Mouse (Mus musculus) MN1 (cell line): Measurements from ENCODE around the gene Kcna7.

ENCODE experiments used
- DNase-seq: peaks from one replicate; pipeline ENCODE4 v3.0.0-alpha.2; 2016; ENCODE audit warnings: low spot score

The Kcna7 gene

DNA sequence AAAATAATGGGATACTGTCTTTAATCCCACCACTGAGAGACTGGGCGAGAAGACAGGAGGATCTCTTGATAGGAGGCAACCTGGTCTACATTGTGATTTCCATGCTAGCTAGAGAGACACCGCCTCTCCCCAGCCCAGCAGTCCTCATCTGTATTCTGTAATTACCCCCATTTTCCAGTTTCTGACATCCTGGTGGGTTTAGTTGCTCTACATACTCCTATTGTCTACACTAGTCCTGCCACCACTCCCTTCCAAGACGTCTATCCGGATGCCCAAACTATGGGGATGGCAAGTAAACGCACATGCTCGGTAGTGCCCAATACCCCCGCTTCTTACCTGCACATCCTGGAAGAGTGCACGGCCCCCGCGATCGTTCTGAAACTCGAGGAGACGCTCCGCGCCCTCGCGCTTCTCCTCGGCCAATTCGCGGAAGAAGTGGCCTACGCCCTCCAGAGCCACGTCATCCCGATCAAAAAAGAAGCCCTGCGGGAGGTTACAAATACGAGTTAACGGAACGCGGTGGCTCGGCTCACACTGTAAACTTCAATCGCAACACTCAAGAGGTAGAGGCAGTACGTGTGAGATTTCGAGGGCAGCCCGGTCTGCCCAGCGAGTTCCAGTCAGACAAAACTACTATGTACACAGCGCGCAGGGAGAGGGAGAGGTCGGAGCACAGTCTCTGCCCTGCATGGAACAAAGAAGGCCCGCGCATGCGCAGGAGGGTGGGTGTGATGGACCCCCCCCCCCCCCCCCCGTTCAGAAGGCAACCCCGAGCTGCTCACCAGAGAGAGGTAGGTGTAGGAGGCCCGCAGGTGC lies 53.5 kb downstream of the Kcna7 start:
- DNase-seq = peak; percentile 74
